ENCODE assay signal across 12 mouse cellular contexts in genomic region chr11:118897114-118897841, GRCm38 (mm10). TPM values are rescaled to one million over a fixed set of nuclear protein-coding genes. Genes with fewer than 3 reads are reported as not detected.
DNase-seq lines count a peak whose midpoint lies in the region; ATAC-seq and TF ChIP-seq lines count a peak whose summit lies in the region.
"Had no signal": no experiment of that assay in that cellular context is flagged by ENCODE, and none has a peak within 500 bp of the region (broad histone marks: within the 10 kb centered on the region; RNA-seq: fewer than 3 reads in every experiment).

No protein-coding gene starts in this region.

- no peaks in the 10 kb centered on the region for H3K4me1 ChIP-seq in G1E (ENCODE audit: insufficient read depth, low read depth, low read length)
- peaks cover 87% of the 10 kb centered on the region for H3K4me1 ChIP-seq in cerebellum, adult 2 months (ENCODE audit: control insufficient read depth, insufficient read depth, low read length)
- H3K4me1 ChIP-seq in forebrain, embryonic 15.5 days = peaks cover 38% of the 10 kb centered on the region
- peaks cover 59% of the 10 kb centered on the region for H3K4me1 ChIP-seq in midbrain, embryonic 13.5 days (replicated peaks)
- H3K4me1 ChIP-seq in heart, embryonic 10.5 days = peaks cover 13% of the 10 kb centered on the region
- H3K4me1 ChIP-seq in stomach, postnatal 0 days (replicated peaks; ENCODE audit: control insufficient read depth, insufficient read depth) = no peaks in the 10 kb centered on the region

- 0 out of 2 replicates have a peak, but pooled peaks have one; percentile 19 for TF ChIP-seq POLR2A in cerebellum, adult 2 months (IDR thresholded peaks at IDR 0.05; ENCODE audit: borderline replicate concordance, insufficient read depth, low read length)

- no peaks in the 10 kb centered on the region for H3K27me3 ChIP-seq in G1E (ENCODE audit: insufficient read depth, low read length)
- no peaks in the 10 kb centered on the region for H3K27me3 ChIP-seq in cerebellum, adult 2 months (ENCODE audit: control insufficient read depth, insufficient read depth, low read length)
- no peaks in the 10 kb centered on the region for H3K27me3 ChIP-seq in forebrain, embryonic 15.5 days
- peaks cover 10% of the 10 kb centered on the region; the same call in 1 of the 2 replicates for H3K27me3 ChIP-seq in midbrain, embryonic 13.5 days
- peaks cover 79% of the 10 kb centered on the region for H3K27me3 ChIP-seq in heart, embryonic 10.5 days (ENCODE audit: insufficient read depth, poor library complexity, severe bottlenecking)
- H3K27me3 ChIP-seq in stomach, postnatal 0 days (ENCODE audit: control insufficient read depth, insufficient read depth, low read length) = no peaks in the 10 kb centered on the region

- no peak for DNase-seq in G1E (ENCODE audit: low spot score)
- peak; percentile 65 to 69 for DNase-seq in cerebellum, adult 2 months
- DNase-seq in heart, embryonic 10.5 days (ENCODE audit: low spot score) = no peak
- DNase-seq in stomach, postnatal 0 days (ENCODE audit: low spot score) = no peak
- DNase-seq in adipocyte (ENCODE audit: low spot score) = no peak
- DNase-seq: gastrocnemius, postnatal 36 days; heart, postnatal 10 days; kidney, adult 8-10 months; lung, embryonic 14.5 days had no signal

- peak overlapping the region; percentile 92 for H3K27ac ChIP-seq in cerebellum, adult 2 months (ENCODE audit: insufficient read depth, low read length)
- H3K27ac ChIP-seq in forebrain, embryonic 15.5 days (replicated peaks) = peak overlapping the region; percentile 74
- peak overlapping the region; percentile 75 for H3K27ac ChIP-seq in midbrain, embryonic 13.5 days
- no peak overlapping the region for H3K27ac ChIP-seq in heart, embryonic 10.5 days
- no peak overlapping the region for H3K27ac ChIP-seq in stomach, postnatal 0 days (replicated peaks)

- peak overlapping the region; percentile 15 for H3K4me2 ChIP-seq in forebrain, embryonic 15.5 days (replicated peaks)
- H3K4me2 ChIP-seq in midbrain, embryonic 13.5 days (replicated peaks) = peak overlapping the region; percentile 26; the same call in 1 of the 2 replicates
- H3K4me2 ChIP-seq in stomach, postnatal 0 days (replicated peaks; ENCODE audit: low read depth) = no peak overlapping the region
- H3K4me2 ChIP-seq: lung, embryonic 14.5 days had no signal

- no peaks in the 10 kb centered on the region for H3K36me3 ChIP-seq in G1E (replicated peaks)
- H3K36me3 ChIP-seq in forebrain, embryonic 15.5 days = no peaks in the 10 kb centered on the region
- no peaks in the 10 kb centered on the region for H3K36me3 ChIP-seq in midbrain, embryonic 13.5 days
- H3K36me3 ChIP-seq in heart, embryonic 10.5 days = no peaks in the 10 kb centered on the region
- no peaks in the 10 kb centered on the region for H3K36me3 ChIP-seq in stomach, postnatal 0 days (ENCODE audit: control insufficient read depth, insufficient read depth, low read length)

- 0 out of 2 replicates have a peak overlapping the region, but pooled peaks have one; percentile 4 for H3K9ac ChIP-seq in forebrain, embryonic 15.5 days (replicated peaks)
- 0 out of 2 replicates have a peak overlapping the region, but pooled peaks have one; percentile 42 for H3K9ac ChIP-seq in midbrain, embryonic 13.5 days (replicated peaks)
- H3K9ac ChIP-seq in stomach, postnatal 0 days (ENCODE audit: low read length) = no peak overlapping the region
- H3K9ac ChIP-seq: lung, embryonic 14.5 days had no signal

- no peak for ATAC-seq in G1E (ENCODE audit: extremely low read depth, insufficient number of reproducible peaks, low FRiP score, poor library complexity, severe bottlenecking)
- peak; percentile 52 for ATAC-seq in forebrain, embryonic 15.5 days (replicated peaks)
- ATAC-seq in midbrain, embryonic 13.5 days = peak; percentile 40; the same call in 1 of the 2 replicates
- ATAC-seq in stomach, postnatal 0 days (ENCODE audit: low FRiP score, low TSS enrichment) = no peak

- peaks cover 96% of the 10 kb centered on the region for H3K9me3 ChIP-seq in G1E (replicated peaks)
- no peaks in the 10 kb centered on the region for H3K9me3 ChIP-seq in forebrain, embryonic 15.5 days
- no peaks in the 10 kb centered on the region for H3K9me3 ChIP-seq in midbrain, embryonic 13.5 days
- no peaks in the 10 kb centered on the region for H3K9me3 ChIP-seq in heart, embryonic 10.5 days
- H3K9me3 ChIP-seq in stomach, postnatal 0 days (ENCODE audit: control insufficient read depth, low read length) = no peaks in the 10 kb centered on the region

- WGBS in cerebellum, adult 2 months = 8% methylated on average over 21 of the region's 21 CpGs
- WGBS in forebrain, embryonic 15.5 days = 10% methylated on average over 21 of the region's 21 CpGs
- WGBS in midbrain, embryonic 13.5 days = 18% methylated on average over 21 of the region's 21 CpGs
- WGBS in heart, embryonic 10.5 days = 83% methylated on average over 21 of the region's 21 CpGs
- 72% methylated on average over 21 of the region's 21 CpGs for WGBS in stomach, postnatal 0 days

- TF ChIP-seq EP300 in stomach, postnatal 0 days (optimal IDR thresholded peaks at IDR 0.05) = no peak

- TF ChIP-seq CTCF in G1E (IDR thresholded peaks at IDR 0.05; ENCODE audit: low read depth, low read length) = no peak
- TF ChIP-seq CTCF in cerebellum, adult 2 months (IDR thresholded peaks at IDR 0.05; ENCODE audit: borderline replicate concordance, insufficient read depth, low read depth, low read length) = no peak
- TF ChIP-seq CTCF in stomach, postnatal 0 days (IDR thresholded peaks at IDR 0.05; ENCODE audit: low read depth) = no peak

- 0 out of 2 replicates have a peak overlapping the region, but pooled peaks have one; percentile 10 for H3K4me3 ChIP-seq in G1E (ENCODE audit: low read depth, low read length)
- peak overlapping the region; percentile 16 for H3K4me3 ChIP-seq in cerebellum, adult 2 months (replicated peaks; ENCODE audit: insufficient read depth, low read depth, low read length)
- no peak overlapping the region for H3K4me3 ChIP-seq in forebrain, embryonic 15.5 days
- no peak overlapping the region for H3K4me3 ChIP-seq in midbrain, embryonic 13.5 days (replicated peaks)
- no peak overlapping the region for H3K4me3 ChIP-seq in heart, embryonic 10.5 days
- no peak overlapping the region for H3K4me3 ChIP-seq in stomach, postnatal 0 days (ENCODE audit: low read depth, low read length)
- H3K4me3 ChIP-seq: erythroblast, embryonic 14.5 days had no signal

RNA-seq across cellular contexts. Expression of gene Rbfox3, which starts 14.1 kb away (rescaled TPM):
- total RNA-seq in G1E (2014; fragmentation: Nextera tagmentation) = not detected in 2 replicates
- total RNA-seq in G1E (2017) = 0.16 TPM in 1 of 2 replicates, not detected in the other
- polyA plus RNA-seq in G1E (2012) = not detected in 2 replicates
- 163 and 201 TPM in 2 replicates for polyA plus RNA-seq in cerebellum, adult 2 months (2012; rRNA removed)
- polyA plus RNA-seq in forebrain, embryonic 15.5 days (2015; fragmentation: Nextera tagmentation; extraction: Ambion mirVana) = 51.1 and 57.2 TPM in 2 replicates
- 28.2 and 29.9 TPM in 2 replicates for polyA plus RNA-seq in midbrain, embryonic 13.5 days (2015; fragmentation: Nextera tagmentation; extraction: Ambion mirVana)
- 0.14 and 0.60 TPM in 2 replicates for polyA plus RNA-seq in heart, embryonic 10.5 days (2016; fragmentation: Nextera tagmentation; extraction: Ambion mirVana)
- 0.76 and 0.85 TPM in 2 replicates for polyA plus RNA-seq in stomach, postnatal 0 days (2015; fragmentation: Nextera tagmentation; extraction: Ambion mirVana)

Comparison
In these comparisons a context has a peak if more than half of its experiments do, and no peak if none do; other contexts are left out.
1. ATAC-seq: peak in forebrain, embryonic 15.5 days (single experiment) and midbrain, embryonic 13.5 days (single experiment); none in G1E (single experiment) and stomach, postnatal 0 days (single experiment).
2. DNase-seq: peak in cerebellum, adult 2 months (2 of 2); none in G1E (single experiment), heart, embryonic 10.5 days (single experiment), stomach, postnatal 0 days (single experiment) and adipocyte (single experiment).
3. H3K4me3 ChIP-seq: peak in G1E (single experiment) and cerebellum, adult 2 months (single experiment); none in forebrain, embryonic 15.5 days (single experiment), midbrain, embryonic 13.5 days (single experiment), heart, embryonic 10.5 days (single experiment) and stomach, postnatal 0 days (single experiment).
4. H3K27ac ChIP-seq: peak in cerebellum, adult 2 months (single experiment), forebrain, embryonic 15.5 days (single experiment) and midbrain, embryonic 13.5 days (single experiment); none in heart, embryonic 10.5 days (single experiment) and stomach, postnatal 0 days (single experiment).
5. RNA of gene Rbfox3, which starts 14.1 kb away (polyA plus RNA-seq): 163 to 201 TPM in cerebellum, adult 2 months, 51.1 to 57.2 TPM in forebrain, embryonic 15.5 days and 28.2 to 29.9 TPM in midbrain, embryonic 13.5 days; 0.76 to 0.85 TPM in stomach, postnatal 0 days, 0.14 to 0.60 TPM in heart, embryonic 10.5 days and not detected in G1E; every median in the first group is over 10 times any median in the second.